Mouse (Mus musculus) urinary bladder, adult 2 months (tissue): Measurements from ENCODE around the gene 2010111I01Rik. TPM values are rescaled to one million over a fixed set of nuclear protein-coding genes. Genes with fewer than 3 reads are reported as not detected.

ENCODE experiments used
- DNase-seq: peaks from one replicate; pipeline ENCODE4 v3.0.0; 2022; ENCODE audit warnings: low spot score
- polyA plus RNA-seq: library from polyadenylated mRNA; depleted of rRNA; stranded (reverse); fragments of >200 nt; gene quantifications from 2 replicates; pipeline ENCODE4 v1.2.3, GENCODE M21; 2012

The 2010111I01Rik gene
- polyA plus RNA-seq, 1 experiment, result 374 TPM

- DNase-seq, result no peak
These were observed 148.1 kb downstream of the 2010111I01Rik start for GRCm38 (mm10) chr13:63112598-63113372.

DNA sequence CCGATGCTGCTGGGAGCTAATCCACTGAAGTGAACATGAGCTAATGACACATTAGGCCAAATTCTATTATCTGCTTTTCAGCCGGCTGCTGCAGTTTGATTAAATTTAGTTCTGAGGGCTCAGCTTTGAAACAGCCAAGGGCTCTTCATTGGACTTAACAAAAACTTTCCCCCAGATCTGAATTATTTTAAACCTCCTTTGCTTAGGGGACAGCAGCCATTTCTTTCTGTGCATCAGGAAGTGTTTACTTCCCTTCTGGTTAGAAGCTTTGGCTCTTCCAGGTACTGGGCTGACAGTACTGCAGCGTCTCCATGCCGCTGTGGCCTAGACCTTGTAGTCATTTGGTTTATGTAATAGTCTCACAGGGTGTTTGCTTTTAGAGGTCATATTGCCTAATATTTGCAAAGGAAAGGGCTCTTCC, 149.2 kb downstream of the 2010111I01Rik start:
- no peak for DNase-seq

DNA sequence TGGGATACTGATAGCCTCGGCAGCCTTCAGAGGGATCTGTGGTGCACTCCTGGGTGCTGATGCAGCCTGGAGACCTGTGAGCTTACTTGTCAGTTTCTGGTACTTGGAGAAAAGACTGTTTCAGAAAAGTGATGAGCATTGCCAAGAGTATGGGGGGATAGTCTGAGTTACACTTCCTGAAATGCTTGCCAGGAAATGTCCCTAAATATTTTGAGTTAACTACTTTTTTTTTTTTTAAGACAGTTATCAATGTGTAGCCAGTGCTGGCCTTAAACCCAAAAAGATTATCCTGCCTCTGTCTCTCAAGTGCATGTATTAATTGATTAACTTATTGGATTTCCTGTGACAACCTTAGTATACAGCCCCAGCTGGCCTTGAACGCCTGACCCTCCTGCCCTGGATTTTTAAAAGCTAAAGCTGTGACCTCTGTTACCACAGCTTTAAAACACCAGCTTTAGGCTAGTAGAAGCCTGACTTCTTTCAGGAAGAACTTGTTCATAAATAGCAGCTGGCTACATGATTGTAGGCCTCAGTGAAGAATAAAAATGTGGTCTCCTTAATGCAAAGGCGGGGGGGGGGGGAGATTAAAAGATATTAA, 150.6 kb downstream of the 2010111I01Rik start:
- no peak for DNase-seq

DNA sequence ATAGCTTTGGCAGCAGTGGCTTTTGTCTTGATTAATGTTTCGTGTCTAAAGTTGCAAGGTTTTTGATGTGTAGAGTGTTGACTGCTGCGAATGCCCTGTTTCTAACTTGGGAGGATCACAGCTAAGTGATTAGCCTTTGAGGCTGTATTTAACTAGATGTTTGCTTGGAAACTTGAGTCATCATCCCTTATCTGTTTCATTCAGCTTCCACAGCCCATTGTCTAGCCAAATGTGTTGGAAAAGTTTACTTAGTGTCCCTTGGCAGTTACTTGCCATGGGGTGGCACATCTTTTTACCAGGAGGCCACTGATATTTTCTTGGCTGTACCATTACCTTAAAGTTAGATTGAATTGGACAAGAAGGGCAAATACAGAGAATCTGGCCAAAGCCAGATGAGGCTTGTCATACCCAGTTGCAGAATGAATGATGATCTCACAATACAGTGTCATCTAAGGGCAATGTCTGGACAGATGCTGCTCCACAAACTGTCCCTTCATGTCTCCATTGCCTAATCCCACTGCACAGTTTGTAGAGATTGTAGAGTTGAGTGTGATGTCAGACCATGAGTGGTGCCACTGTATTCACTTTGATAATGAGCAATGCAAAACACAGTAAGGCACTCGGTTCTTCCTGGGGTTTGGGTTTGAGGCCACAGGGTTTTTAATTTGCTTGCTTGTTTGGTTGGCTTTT, 152.9 kb downstream of the 2010111I01Rik start:
- DNase-seq, result no peak

DNA sequence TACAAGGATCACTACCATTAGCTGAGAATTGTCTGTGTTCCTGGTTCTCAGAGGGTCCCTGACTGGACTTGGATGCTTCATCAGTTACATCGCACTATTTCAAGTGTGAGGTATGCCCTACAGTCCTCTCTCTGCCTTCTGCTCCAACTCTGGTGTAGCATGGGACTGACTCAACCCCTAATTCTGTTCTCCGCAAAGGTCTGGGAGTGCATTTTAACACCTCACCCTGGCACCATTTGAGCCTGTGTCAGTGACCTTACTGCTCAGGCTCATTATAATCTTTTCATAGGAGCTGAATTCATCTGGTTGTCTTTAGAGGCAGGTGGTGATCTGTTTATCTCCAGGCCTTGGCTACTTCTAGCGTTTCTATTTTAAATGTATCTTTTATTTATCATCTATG, 154.0 kb downstream of the 2010111I01Rik start:
- DNase-seq, result no peak

DNA sequence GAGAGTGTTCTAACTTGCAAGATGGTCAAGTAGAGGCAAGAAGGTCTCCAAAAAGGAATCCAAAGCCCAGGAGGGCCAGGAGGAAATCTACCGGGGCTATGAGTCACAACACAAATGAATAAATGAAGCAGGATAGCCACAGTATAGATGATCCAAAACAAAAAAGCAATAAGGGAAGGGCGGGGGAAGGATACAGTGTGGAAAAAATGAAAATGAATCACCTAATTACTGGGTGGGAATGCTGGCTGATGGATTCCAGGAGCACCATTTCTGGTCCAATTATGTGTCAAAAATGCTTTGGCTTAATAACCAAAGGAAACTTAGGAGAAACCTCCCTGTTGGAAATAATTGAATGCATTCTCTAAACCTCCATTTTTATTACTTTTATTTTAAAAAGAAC, 155.6 kb downstream of the 2010111I01Rik start:
- no peak for DNase-seq

GRCm38 (mm10) chr13:63121747-63122146, 157.1 kb downstream of the 2010111I01Rik start:
- DNase-seq, result no peak

GRCm38 (mm10) chr13:63126206-63126605, 161.5 kb downstream of the 2010111I01Rik start:
- DNase-seq, result no peak

DNA sequence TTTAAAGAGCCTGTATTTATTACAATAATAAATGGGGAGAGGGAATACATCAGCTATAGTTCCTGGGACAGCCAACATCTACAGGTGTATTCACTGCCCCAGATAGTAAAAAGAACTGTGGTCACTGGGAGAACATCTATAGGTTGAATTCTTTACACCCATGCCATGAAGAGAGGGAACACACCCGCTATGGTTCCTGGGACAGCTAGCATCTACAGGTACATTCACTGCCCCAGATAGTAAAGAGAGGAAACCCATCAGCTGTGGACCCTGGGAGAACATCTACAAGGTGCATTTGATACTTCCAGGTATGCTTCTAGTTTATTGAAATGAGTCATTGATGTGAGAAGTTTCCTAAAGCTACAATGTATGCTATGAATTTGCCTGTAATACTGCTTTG, 162.8 kb downstream of the 2010111I01Rik start:
- no peak for DNase-seq

GRCm38 (mm10) chr13:63134879-63135421, 170.3 kb downstream of the 2010111I01Rik start:
- DNase-seq, result no peak

DNA sequence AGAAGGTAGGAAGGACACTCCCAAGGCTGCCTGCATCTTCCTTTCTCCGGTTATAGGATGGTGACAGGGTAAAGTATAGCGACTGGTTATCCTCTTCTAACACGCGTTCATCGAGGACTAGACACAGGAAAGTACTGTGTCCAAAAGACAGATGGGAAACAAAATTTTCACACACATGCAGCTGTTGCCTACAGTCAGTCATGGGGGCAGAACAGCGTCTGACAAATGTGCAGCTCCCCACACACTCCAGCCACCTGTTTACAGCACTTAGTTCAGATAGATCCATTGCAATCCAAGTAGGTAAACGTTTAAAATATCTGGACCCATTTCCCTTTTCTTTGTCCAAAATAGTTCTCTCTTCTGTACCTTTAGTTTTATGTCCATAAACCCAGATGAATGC, 171.3 kb downstream of the 2010111I01Rik start:
- no peak for DNase-seq

DNA sequence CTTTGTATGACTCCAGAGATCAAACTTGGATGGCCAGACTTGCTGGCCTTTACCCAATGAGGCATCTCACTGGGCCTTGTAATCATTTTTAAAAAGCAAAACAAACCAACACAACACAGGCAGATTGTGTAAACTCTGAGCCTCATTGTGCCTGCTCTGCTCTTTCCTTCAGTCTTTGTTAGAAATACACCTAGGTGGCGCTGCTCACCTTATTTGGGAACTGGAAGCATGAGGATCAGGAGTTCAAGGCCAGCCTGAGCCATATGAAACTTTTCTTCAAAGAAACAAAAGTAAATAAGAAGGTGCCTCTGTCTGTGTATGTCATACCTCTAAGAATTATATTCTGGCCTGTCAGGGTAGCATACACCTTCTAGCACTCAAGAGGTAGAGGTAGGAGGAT, 172.1 kb downstream of the 2010111I01Rik start:
- DNase-seq, result no peak

- no peak for DNase-seq
These were observed 173.8 kb downstream of the 2010111I01Rik start for GRCm38 (mm10) chr13:63138376-63139048.

GRCm38 (mm10) chr13:63139463-63140226, 175.0 kb downstream of the 2010111I01Rik start:
- no peak for DNase-seq

GRCm38 (mm10) chr13:63140784-63141183, 176.1 kb downstream of the 2010111I01Rik start:
- no peak for DNase-seq

DNA sequence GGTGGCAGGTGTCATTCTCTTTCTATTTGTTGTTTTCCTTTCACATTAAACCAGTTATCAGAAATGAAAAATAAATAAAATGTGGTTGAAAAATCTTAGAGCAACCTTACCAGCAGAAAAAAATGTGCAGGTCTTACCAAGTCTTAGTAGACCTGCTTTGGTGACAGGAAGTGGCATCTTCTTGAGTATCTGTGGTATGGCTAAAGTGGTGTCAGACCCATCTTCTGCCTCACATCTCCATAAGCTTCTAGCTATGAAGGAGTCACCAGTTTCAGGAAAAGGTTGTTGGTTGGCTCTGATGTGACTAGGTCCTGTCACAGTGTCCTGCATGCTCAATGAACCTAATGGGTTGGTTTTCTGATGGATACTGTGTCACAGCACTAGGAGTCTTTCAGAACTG, 176.6 kb downstream of the 2010111I01Rik start:
- no peak for DNase-seq

DNA sequence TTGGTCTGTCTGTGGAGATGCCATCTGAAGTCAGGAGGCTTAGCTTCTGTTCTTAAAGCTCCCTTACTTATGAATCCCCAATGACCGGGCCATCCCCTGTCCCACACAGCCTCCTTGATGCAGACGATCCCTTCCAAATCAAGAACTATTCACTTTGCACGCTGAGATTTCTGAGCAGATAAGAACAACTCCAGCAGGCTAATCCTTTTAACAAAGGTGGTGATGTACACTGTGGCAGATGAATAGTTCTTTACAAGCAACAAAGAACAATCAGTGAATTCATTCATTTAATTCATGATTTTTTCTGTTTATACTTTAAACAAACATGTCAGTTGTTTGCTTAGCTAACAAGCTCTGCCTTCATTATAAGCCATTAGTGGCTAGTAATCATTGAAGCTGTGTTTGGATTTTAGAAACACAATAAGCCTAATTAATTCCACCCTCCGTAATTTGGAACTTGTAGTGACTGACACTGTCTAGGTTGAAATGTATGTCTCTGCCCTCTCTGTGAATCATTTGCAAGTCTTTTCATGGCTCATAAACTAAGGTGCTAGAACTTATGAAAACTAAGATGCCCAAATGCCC, 182.0 kb downstream of the 2010111I01Rik start:
- DNase-seq, result no peak

- no peak for DNase-seq
These were observed 183.5 kb downstream of the 2010111I01Rik start for GRCm38 (mm10) chr13:63148157-63148556.

DNA sequence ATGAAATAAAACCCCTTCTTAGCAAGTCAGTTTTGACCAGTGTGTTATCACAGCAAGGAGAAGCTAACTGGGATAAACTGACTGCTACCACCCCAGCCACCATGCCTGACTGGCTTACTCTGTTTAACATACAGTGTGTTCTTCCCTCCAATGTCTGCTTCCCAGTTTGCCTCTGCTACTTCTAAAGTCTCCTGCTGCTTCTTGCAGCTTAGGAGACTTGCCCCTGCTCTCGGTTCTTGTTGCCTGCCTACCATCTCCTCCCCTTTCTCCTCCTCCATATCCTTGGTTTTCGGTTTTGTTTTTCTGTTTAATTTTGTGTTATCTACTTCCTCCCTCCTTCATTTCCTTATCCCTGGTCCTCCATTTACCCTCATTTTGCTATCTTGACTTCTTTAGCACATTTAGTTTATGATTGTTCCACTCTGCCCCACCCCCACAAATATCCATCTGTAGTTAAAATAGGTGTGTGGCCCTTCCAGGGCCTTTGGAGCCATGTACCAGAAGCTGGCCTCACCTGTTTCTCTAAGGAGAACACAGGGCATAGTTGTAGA, 185.9 kb downstream of the 2010111I01Rik start:
- no peak for DNase-seq

DNA sequence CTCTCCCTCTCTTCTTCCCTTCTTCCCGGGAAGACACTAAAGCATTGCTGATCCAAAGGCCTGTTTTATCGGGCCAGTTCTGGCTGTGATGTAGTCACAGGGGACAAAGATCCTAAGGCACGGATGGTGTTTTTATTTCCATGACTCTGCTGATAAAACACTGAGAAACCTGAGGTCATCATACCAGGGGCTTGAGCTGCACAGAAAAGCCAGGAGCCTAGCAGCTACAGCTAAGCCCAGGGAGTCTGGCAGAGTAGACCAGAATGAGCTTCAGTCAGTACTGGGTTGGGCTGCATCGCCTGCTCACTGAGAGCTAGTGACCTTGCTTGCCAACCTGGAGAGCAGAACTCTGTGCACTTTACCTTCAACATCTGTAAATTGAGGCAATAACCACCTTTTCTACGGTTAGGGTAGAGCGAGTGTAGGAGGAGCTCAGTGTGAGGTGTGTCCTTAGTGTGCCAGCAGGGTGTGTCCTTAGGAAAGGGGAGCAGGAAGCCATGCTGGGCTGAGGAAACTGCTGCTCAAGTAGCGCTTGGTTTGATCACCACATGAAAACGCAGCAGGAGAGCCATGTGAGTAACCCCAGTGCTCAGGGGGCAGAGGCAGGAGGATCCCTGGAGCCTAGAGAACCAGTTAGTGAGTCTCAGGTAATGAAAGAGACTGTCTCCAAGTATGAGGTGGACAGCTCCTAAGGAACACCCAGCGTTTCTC, 186.5 kb downstream of the 2010111I01Rik start:
- DNase-seq, result no peak
